Mouse (Mus musculus): ENCODE measurements around the gene Nlk.

DNA sequence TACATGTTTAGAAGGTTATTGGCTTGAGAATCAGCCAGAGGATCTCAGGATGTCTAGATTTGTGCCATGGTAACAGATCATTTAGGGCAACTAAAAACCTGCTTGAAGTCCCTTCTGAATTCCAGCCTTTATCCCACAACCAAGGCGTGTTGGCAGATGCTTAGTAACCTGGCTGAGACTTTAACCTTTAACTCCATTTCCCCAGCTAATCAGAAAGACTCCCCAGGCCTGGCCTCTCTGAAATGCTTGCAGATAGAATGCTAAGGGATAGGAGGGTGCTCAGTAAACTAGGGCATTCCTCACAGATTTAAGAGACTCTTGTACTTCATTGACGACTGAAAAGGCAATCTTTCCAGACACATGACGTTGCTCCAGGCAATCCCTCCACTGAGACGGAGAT is 20.5 kb upstream of the Nlk start:
- TF ChIP-seq POLR2A (IDR thresholded peaks at IDR 0.05; ENCODE audit: borderline replicate concordance, control insufficient read depth, low read depth, low read length) (no peak), CTCF (IDR thresholded peaks at IDR 0.05; ENCODE audit: control insufficient read depth, insufficient read depth, low read length) (no peak)

All from bone marrow, adult 2 months (tissue).